Mouse (Mus musculus) left cerebral cortex, postnatal 25 days (tissue): Measurements from ENCODE around the gene Lrp5. TPM values are rescaled to one million over a fixed set of nuclear protein-coding genes. Genes with fewer than 3 reads are reported as not detected.

Experiments
- DNase-seq, 2 experiments: peaks; one replicate each; pipeline ENCODE4 v3.0.0; 2022; ENCODE audit warnings: low spot score in 2 of 2, mixed read lengths in 1 of 2
- intact Hi-C: fragments of 180-260 bp; cut with DNase I; formaldehyde crosslinking; loops from one replicate; pipeline ENCODE4 v1.15.1; 2025
- total RNA-seq, 2 experiments: library from RNA; stranded (reverse); gene quantifications; 2 replicates each; pipeline ENCODE4 v1.2.3; 2021

Gene Lrp5
- total RNA-seq, 2 experiments from 2014 or later: 9.1 to 10.0 TPM

GRCm38 (mm10) chr19:3699508-3700438, 13.4 kb upstream of the Lrp5 start:
- DNase-seq: peak; percentile 62 to 74
- intact Hi-C loops: loop anchor here (5.0 kb wide), 2 partner anchors 77 to 117 kb away; no protein-coding TSS in a partner anchor

- DNase-seq: no peak
- intact Hi-C loops: loop anchor here (5.0 kb wide), 1 partner anchor 116 kb away; no protein-coding TSS in a partner anchor
Measured at GRCm38 (mm10) chr19:3698035-3698434, 11.7 kb upstream of the Lrp5 start.

GRCm38 (mm10) chr19:3695976-3696375, 9.6 kb upstream of the Lrp5 start:
- intact Hi-C loops: loop anchor here (5.0 kb wide), 1 partner anchor 114 kb away; no protein-coding TSS in a partner anchor
- no peak for DNase-seq

- DNase-seq: no peak
- intact Hi-C loops: loop anchor here (5.0 kb wide), 1 partner anchor 113 kb away; no protein-coding TSS in a partner anchor
Measured at GRCm38 (mm10) chr19:3695471-3695870, 9.1 kb upstream of the Lrp5 start.

DNA sequence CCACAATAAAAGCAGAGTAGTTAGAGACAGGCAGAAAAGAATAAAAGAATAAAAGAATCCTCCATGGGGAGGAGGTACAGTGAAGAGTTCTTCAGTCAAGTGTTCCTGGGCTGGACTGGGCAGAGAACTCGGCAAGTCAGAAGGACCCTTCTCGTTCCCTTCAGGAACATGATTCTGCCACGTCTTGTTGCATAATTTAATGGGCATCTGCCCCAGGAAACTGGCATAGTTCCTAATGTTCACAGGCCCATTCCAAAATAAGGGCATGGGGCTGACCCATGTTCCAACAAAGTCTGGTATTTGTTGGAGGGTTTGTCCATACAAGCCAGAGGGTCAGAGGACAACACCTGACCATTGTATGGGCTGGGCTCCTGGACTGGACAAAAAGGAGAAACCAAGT, 8.6 kb upstream of the Lrp5 start:
- intact Hi-C loops: loop anchor here (5.0 kb wide), 1 partner anchor 113 kb away; no protein-coding TSS in a partner anchor
- no peak for DNase-seq

GRCm38 (mm10) chr19:3694476-3694875, 8.1 kb upstream of the Lrp5 start:
- intact Hi-C loops: no loop called here
- no peak for DNase-seq

DNA sequence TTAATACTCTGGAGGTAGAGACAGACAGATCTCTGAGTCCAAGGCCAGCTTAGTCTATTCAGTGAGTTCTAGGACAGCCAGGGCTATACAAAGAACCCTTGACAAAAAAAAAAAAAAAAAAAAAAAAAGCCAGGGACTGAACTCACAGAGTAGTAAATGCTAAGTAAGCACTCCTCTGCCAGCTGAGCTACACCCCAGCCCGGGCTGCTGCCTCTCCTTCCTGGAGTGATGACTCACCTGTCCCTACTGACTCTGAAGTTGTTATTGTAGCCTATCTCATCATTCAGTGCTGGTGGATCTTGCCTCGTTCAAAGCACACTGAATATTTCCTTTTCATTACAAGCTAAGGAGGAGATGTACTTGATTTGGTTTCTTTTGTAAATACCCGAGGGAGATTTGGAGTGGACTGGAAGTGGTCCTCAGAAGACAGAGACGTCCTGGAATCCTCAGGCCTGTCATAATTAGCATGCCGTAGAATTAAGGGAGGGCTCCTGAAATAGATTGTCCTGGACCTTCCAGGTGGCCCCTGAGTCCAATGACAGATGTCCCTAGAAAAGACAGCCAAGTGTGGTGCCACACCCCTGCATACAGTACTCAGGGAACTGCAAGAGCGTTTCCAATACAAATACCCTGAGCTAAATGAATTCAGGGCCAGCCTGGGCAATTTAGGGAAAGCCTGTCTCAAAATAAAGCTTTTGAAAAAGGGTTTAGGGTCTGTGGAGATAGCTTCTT, 6.2 kb upstream of the Lrp5 start:
- intact Hi-C loops: no loop called here
- DNase-seq: peak in 1 of 2 experiments; percentile 38

- DNase-seq: no peak
- intact Hi-C loops: no loop called here
Measured at GRCm38 (mm10) chr19:3691337-3691736, 5.0 kb upstream of the Lrp5 start.

- peak in 1 of 2 experiments; percentile 42 for DNase-seq
- intact Hi-C loops: loop anchor here (5.0 kb wide), 1 partner anchor 65 kb away; no protein-coding TSS in a partner anchor
Measured at GRCm38 (mm10) chr19:3687676-3688171, 1.4 kb upstream of the Lrp5 start.

GRCm38 (mm10) chr19:3685611-3686214, 651 bp downstream of the Lrp5 start:
- intact Hi-C loops: loop anchor here (5.0 kb wide), 1 partner anchor 63 kb away; no protein-coding TSS in a partner anchor
- DNase-seq: no peak

- intact Hi-C loops: loop anchor here (5.0 kb wide), 1 partner anchor 63 kb away; no protein-coding TSS in a partner anchor
- no peak for DNase-seq
Measured at GRCm38 (mm10) chr19:3684957-3685580, 1.3 kb downstream of the Lrp5 start.

- no peak for DNase-seq
- intact Hi-C loops: no loop called here
Measured at GRCm38 (mm10) chr19:3684414-3684813, 1.9 kb downstream of the Lrp5 start.

DNA sequence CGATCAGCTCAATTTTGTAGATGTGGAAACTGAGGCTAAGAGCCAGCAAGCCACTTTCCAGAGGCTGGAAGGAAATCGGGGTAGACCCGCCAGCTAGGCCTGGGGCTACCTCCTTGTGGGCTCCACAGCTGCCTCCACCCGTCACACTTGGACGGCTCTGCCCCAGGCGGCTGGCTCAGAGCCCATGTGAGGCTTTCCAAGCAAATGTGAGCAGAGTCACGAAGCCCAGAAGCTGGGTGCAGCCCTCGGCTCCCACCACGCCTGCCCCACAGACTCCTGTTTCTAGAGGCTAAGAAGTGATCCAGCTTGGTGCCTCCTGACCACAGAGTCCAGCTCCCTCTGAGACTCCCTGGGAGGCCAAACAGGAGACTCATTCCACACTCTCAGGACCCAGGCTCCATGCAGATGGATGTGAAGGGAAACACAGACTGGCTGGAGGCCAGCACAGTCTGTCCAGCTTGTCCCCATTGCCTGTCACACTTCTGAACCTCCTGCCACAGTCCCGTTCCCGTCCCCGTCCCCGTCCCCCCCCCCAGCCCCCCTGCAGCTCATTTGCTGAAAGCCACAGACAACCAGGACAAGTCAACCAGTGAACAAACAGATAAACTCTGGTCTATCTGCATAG, 4.9 kb downstream of the Lrp5 start:
- peak in 1 of 2 experiments; percentile 37 for DNase-seq
- intact Hi-C loops: no loop called here

- intact Hi-C loops: no loop called here
- no peak for DNase-seq
Measured at GRCm38 (mm10) chr19:3680732-3681131, 5.6 kb downstream of the Lrp5 start.

DNA sequence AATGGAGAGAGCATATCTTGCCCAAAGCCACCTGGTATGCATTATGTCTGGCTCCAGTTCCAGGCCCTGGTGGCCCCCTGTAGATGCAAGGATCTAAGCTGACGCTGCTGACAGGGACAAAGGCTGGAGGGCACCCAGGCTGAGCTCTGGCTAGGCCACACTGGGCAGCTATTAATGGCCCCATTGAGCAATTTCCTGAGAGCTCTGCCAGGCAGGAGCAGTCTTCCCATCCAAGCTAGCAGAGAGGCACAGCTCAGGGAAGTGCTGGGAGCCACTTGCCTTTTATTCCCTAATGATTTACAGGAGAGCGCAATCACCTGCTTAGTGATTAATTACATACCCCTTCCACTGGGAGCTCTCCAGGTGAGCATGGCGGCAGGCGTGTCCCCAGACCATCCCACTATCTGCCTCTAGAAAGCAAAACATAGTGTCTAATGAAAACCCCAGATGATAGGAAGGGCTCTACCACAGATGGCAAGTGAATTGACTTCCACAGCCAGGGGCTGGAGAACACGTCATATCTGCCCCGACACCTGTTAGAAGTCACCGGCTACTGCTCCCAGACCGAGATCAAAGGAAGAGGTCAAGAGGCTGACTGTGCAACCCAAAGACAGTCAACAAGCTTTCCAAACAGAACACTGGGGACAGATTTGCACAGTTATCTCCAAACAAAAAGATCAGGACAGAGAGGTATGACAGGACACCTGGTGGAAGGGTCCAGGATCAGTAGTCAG, 12.1 kb downstream of the Lrp5 start:
- no peak for DNase-seq
- intact Hi-C loops: no loop called here

DNA sequence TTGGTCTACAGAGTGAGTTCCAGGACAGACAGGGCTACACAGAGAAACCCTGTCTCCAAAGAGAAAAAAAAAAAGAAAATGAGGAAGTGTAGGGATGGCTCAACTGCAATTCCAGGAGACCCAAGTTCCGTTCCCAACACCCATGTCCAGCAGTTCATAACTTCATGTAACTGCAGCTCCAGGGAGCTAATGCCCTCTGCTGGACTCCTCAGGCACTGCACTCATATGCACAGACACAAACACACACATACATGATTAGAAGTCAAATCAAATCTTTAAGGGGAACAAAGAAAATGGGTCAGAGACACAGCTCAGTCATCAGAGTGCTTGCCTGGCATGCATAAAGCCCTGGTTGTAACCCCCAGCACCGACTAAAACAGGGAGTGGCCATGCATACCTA, 13.2 kb downstream of the Lrp5 start:
- DNase-seq: no peak
- intact Hi-C loops: no loop called here

GRCm38 (mm10) chr19:3669100-3669499, 17.3 kb downstream of the Lrp5 start:
- no peak for DNase-seq
- intact Hi-C loops: no loop called here

GRCm38 (mm10) chr19:3668551-3668950, 17.8 kb downstream of the Lrp5 start:
- no peak for DNase-seq
- intact Hi-C loops: no loop called here
